Mouse (Mus musculus): ENCODE measurements around the gene Adipoq. TPM values are rescaled to one million over a fixed set of nuclear protein-coding genes. Genes with fewer than 3 reads are reported as not detected.

Adipoq gene
- total RNA-seq, 1 experiment: 0.22 TPM

DNA sequence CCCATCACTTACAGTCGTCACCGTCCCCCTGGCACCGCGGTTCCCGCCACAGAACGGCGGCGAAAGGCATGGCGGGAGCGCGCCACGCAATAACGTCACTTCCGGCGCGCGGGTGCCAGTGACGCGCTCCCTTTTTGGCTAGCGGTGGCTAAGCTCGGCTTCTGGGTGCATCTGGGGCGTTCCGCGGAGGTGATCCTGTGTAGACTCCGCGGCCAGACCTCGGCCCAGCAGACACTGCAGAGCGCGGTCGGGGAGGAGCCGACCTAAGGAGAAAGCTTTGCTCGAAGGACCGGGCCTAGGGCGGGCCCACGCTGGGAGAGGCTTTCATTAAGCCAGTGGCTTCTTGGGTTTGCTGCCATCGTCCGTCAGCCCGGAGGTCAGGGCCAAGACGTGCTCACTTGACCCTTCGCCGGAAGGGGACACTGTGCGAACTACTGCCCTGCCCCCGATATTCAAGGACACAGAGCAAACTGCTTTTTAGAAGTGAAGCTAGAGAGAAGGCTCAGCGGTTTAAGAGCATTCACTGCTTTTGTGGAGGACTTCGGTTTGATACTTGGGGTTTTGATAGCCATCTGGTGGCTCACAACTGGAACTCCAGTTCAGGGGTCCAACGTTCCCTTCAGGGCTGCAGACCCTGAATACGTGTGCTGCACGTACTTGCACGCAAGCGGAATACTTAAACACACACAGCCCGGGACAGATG, 18.5 kb upstream of the Adipoq start, which contains the start of gene Rfc4:
Gene Rfc4, minus strand, starts transcription at position 65 of the 703 bp plus-strand sequence.
- TF ChIP-seq ZNF384 (IDR thresholded peaks at IDR 0.05; ENCODE audit: low read depth, low read length) (no peak), CHD2 (IDR thresholded peaks at IDR 0.05; ENCODE audit: low read depth, low read length) (no peak), MAFK (IDR thresholded peaks at IDR 0.05; ENCODE audit: insufficient read depth, low read depth, low read length) (no peak), ZC3H11A (IDR thresholded peaks at IDR 0.05; ENCODE audit: borderline replicate concordance, low read depth, low read length) (peak; percentile 17; the same call in 1 of the 2 replicates), HCFC1 (IDR thresholded peaks at IDR 0.05; ENCODE audit: borderline replicate concordance, insufficient read depth, low read length) (peak; percentile 81)
- in situ Hi-C loops (cut with MboI; ENCODE audit: low sequenced_read_pairs in 2 of 2, unreplicated experiment in 2 of 2): no loop called here
- H3K27ac ChIP-seq (ENCODE audit: insufficient read depth, low read depth, low read length, poor library complexity, severe bottlenecking): peak within 1 kb of the TSS; percentile 87

DNA sequence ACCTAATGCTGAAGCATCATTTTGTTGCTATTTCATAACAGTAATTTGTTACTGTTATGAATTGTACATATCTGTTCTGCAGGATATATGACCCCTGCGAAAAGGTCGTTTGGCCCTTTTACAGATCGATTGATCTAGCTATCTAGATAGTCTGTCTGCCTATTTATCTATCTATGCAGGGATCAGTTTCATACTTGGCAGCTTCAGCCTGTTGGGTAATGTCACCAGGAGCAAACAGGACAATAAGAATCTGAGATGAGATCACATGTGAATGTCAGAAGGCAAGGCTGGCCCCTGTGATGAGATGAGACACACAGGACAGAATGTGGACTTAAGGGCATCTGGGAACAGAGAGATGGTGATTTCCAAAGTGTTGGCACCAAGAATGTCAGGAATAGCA, 16.0 kb upstream of the Adipoq start:
- no peaks in the 10 kb centered on the region for H3K9me3 ChIP-seq (ENCODE audit: control insufficient read depth, insufficient read depth, low read depth, low read length)
- H3K36me3 ChIP-seq (ENCODE audit: control insufficient read depth, insufficient read depth, low read length, poor library complexity, severe bottlenecking): no peaks in the 10 kb centered on the region; the same call in 1 of the 2 replicates
- TF ChIP-seq MAFK (IDR thresholded peaks at IDR 0.05; ENCODE audit: insufficient read depth, low read depth, low read length): no peak
- TF ChIP-seq HCFC1 (IDR thresholded peaks at IDR 0.05; ENCODE audit: borderline replicate concordance, insufficient read depth, low read length): no peak
- TF ChIP-seq ZC3H11A (IDR thresholded peaks at IDR 0.05; ENCODE audit: borderline replicate concordance, low read depth, low read length): no peak
- TF ChIP-seq CHD2 (IDR thresholded peaks at IDR 0.05; ENCODE audit: low read depth, low read length): no peak
- no peak for TF ChIP-seq ZNF384 (IDR thresholded peaks at IDR 0.05; ENCODE audit: low read depth, low read length)
- DNase-seq (ENCODE audit: low read depth, low spot score): no peak
- no peak overlapping the region for H3K4me3 ChIP-seq (ENCODE audit: insufficient read depth in 1 of 2, low read depth in 1 of 2, low read length in 2 of 2, poor library complexity in 1 of 2, severe bottlenecking in 1 of 2)
- in situ Hi-C loops (cut with MboI; ENCODE audit: low sequenced_read_pairs in 2 of 2, unreplicated experiment in 2 of 2): no loop called here
- no peak overlapping the region for H3K9ac ChIP-seq (ENCODE audit: insufficient read depth, low read depth, low read length, poor library complexity, severe bottlenecking)
- H3K27ac ChIP-seq (ENCODE audit: insufficient read depth, low read depth, low read length, poor library complexity, severe bottlenecking): no peak overlapping the region
- H3K4me1 ChIP-seq (ENCODE audit: control insufficient read depth in 2 of 2, insufficient read depth in 2 of 2, low read length in 2 of 2, poor library complexity in 1 of 2): peaks cover 0 to 2% of the 10 kb centered on the region in 2 experiments; a peak in 1 of 4 replicates

More for the DNA sequence above, 18.5 kb upstream of the Adipoq start, which contains the start of gene Rfc4:
- peak; percentile 75 for DNase-seq (ENCODE audit: low read depth, low spot score)
- H3K9me3 ChIP-seq (ENCODE audit: control insufficient read depth, insufficient read depth, low read depth, low read length): no peaks in the 10 kb centered on the region
- peak within 1 kb of the TSS; percentile 93 for H3K9ac ChIP-seq (ENCODE audit: insufficient read depth, low read depth, low read length, poor library complexity, severe bottlenecking)
- peaks cover 0 to 2% of the 10 kb centered on the region in 2 experiments; a peak in 1 of 4 replicates for H3K4me1 ChIP-seq (ENCODE audit: control insufficient read depth in 2 of 2, insufficient read depth in 2 of 2, low read length in 2 of 2, poor library complexity in 1 of 2)
- peaks cover 7% of the 10 kb centered on the region for H3K36me3 ChIP-seq (ENCODE audit: control insufficient read depth, insufficient read depth, low read length, poor library complexity, severe bottlenecking)
- peak within 1 kb of the TSS; percentile 81 to 83 for H3K4me3 ChIP-seq (ENCODE audit: insufficient read depth in 1 of 2, low read depth in 1 of 2, low read length in 2 of 2, poor library complexity in 1 of 2, severe bottlenecking in 1 of 2)

DNA sequence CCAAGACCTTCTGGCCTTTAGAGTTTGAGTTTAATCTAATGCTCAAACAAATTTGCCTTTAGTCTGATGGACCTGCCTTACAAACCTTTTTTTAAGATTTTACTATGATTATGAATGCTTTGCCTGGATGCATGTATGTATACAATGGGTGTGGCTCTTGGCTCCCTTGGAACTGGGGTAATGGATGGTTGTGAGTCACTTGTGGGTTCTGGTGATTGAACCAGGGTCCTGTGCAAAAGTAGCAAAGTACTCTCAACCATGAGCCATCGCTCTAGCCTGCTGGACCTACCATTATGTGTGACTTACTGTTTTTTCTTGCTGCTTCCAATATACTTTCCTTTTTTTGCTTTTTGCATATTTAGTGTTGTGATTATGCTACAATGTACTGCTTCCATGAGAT, 14.0 kb upstream of the Adipoq start:
- Histone ChIP-seq H3K9me3 (ENCODE audit: control insufficient read depth, insufficient read depth, low read depth, low read length) (no peaks in the 10 kb centered on the region), H3K27ac (ENCODE audit: insufficient read depth, low read depth, low read length, poor library complexity, severe bottlenecking) (no peak overlapping the region), H3K9ac (ENCODE audit: insufficient read depth, low read depth, low read length, poor library complexity, severe bottlenecking) (no peak overlapping the region), H3K4me3 (ENCODE audit: insufficient read depth in 1 of 2, low read depth in 1 of 2, low read length in 2 of 2, poor library complexity in 1 of 2, severe bottlenecking in 1 of 2) (no peak overlapping the region), H3K4me1 (ENCODE audit: control insufficient read depth in 2 of 2, insufficient read depth in 2 of 2, low read length in 2 of 2, poor library complexity in 1 of 2) (no peaks in the 10 kb centered on the region; a peak in 1 of 4 replicates), H3K36me3 (ENCODE audit: control insufficient read depth, insufficient read depth, low read length, poor library complexity, severe bottlenecking) (no peaks in the 10 kb centered on the region)
- in situ Hi-C loops (cut with MboI; ENCODE audit: low sequenced_read_pairs in 2 of 2, unreplicated experiment in 2 of 2): no loop called here
- TF ChIP-seq HCFC1 (IDR thresholded peaks at IDR 0.05; ENCODE audit: borderline replicate concordance, insufficient read depth, low read length): no peak
- no peak for TF ChIP-seq ZC3H11A (IDR thresholded peaks at IDR 0.05; ENCODE audit: borderline replicate concordance, low read depth, low read length)
- no peak for TF ChIP-seq MAFK (IDR thresholded peaks at IDR 0.05; ENCODE audit: insufficient read depth, low read depth, low read length)
- TF ChIP-seq CHD2 (IDR thresholded peaks at IDR 0.05; ENCODE audit: low read depth, low read length): no peak
- TF ChIP-seq ZNF384 (IDR thresholded peaks at IDR 0.05; ENCODE audit: low read depth, low read length): no peak
- DNase-seq (ENCODE audit: low read depth, low spot score): no peak

DNA sequence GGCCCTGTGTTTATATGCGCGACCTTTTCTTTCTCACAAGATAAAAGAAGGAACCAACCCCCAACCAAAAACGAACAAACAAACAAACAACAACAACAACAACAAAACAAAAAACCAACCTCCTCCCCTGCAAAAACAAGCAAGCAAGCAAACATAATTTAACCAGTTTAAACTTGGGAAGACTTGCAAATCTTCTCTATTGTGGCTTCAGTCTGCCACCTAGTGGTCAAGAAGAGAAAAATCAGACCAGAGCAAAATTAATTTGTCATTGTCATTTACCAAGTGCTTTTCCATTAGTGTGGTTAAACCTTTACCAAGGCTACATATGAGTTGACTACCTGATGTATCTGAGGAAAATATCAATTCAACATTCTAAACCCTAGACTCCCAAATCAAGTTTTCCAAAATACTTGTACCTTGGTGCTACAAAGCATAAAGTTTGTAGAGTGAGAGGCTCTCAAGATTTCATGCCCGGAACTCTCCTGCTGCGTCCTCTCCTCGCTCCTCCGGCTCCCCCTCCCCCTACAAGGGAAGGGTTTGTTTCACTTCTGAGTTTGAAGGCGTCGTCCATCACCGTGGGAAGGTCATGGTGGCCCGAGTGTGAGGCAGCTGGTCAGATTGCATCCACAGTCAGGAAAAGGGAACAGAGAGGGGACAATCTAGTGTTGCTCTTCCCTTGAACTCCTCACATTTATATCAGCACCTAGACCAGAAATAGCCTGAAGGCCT, 10.8 kb upstream of the Adipoq start:
- Histone ChIP-seq H3K9me3 (ENCODE audit: control insufficient read depth, insufficient read depth, low read depth, low read length) (no peaks in the 10 kb centered on the region), H3K9ac (ENCODE audit: insufficient read depth, low read depth, low read length, poor library complexity, severe bottlenecking) (no peak overlapping the region), H3K4me1 (ENCODE audit: control insufficient read depth in 2 of 2, insufficient read depth in 2 of 2, low read length in 2 of 2, poor library complexity in 1 of 2) (no peaks in the 10 kb centered on the region), H3K36me3 (ENCODE audit: control insufficient read depth, insufficient read depth, low read length, poor library complexity, severe bottlenecking) (no peaks in the 10 kb centered on the region), H3K4me3 (ENCODE audit: insufficient read depth in 1 of 2, low read depth in 1 of 2, low read length in 2 of 2, poor library complexity in 1 of 2, severe bottlenecking in 1 of 2) (no peak overlapping the region), H3K27ac (ENCODE audit: insufficient read depth, low read depth, low read length, poor library complexity, severe bottlenecking) (no peak overlapping the region)
- in situ Hi-C loops (cut with MboI; ENCODE audit: low sequenced_read_pairs in 2 of 2, unreplicated experiment in 2 of 2): loop anchor here in 1 of 2 experiments (5.0 kb wide), 1 partner anchor 48 kb away; no protein-coding TSS in a partner anchor
- TF ChIP-seq CHD2 (IDR thresholded peaks at IDR 0.05; ENCODE audit: low read depth, low read length) (no peak), ZNF384 (IDR thresholded peaks at IDR 0.05; ENCODE audit: low read depth, low read length) (no peak), MAFK (IDR thresholded peaks at IDR 0.05; ENCODE audit: insufficient read depth, low read depth, low read length) (no peak), ZC3H11A (IDR thresholded peaks at IDR 0.05; ENCODE audit: borderline replicate concordance, low read depth, low read length) (peak; percentile 81; the same call in 1 of the 2 replicates), HCFC1 (IDR thresholded peaks at IDR 0.05; ENCODE audit: borderline replicate concordance, insufficient read depth, low read length) (no peak)
- no peak for DNase-seq (ENCODE audit: low read depth, low spot score)

All from ES-E14 (cell line).